Mouse (Mus musculus) heart, postnatal 0 days (tissue): ENCODE measurements at regions not wholly inside any gene's neighbourhood (a gene's known extent, or its start where the extent isn't known, plus 50 kb on each side); places are given as distances from the start of the nearest gene placed in this dataset.

Experiments used
- ATAC-seq: fragments of 200-750 bp; cut with Nextera tagmentation; 2 replicates; pipeline ENCODE4 v1.8.0; 2017; ENCODE audit warnings: low read depth, moderate number of reproducible peaks, moderate library complexity; ENCODE audit not compliant: insufficient read depth
- DNase-seq: peaks from one replicate; pipeline ENCODE4 v3.0.0-alpha.2; 2016; ENCODE audit warnings: low spot score
- H3K27ac ChIP-seq: fragments of 300-500 bp; sonication (generic); 2 replicates; pipeline ENCODE4 v1.5.1; 2014; ENCODE audit warnings: low read depth, mild to moderate bottlenecking
- H3K27me3 ChIP-seq: fragments of 300-500 bp; sonication (generic); 2 replicates; pipeline ENCODE4 v1.6.1; 2014; ENCODE audit warnings: low read length, mixed read lengths; ENCODE audit not compliant: control insufficient read depth, insufficient read depth
- H3K36me3 ChIP-seq: fragments of 300-500 bp; sonication (generic); replicated peaks from 2 replicates; pipeline ENCODE4 v1.6.1; 2014; ENCODE audit warnings: low read length, mixed read lengths; ENCODE audit not compliant: control insufficient read depth, insufficient read depth
- H3K4me1 ChIP-seq: fragments of 300-500 bp; sonication (generic); 2 replicates; pipeline ENCODE4 v1.6.1; 2014; ENCODE audit warnings: antibody characterized with exemption; ENCODE audit not compliant: control insufficient read depth, insufficient read depth
- H3K4me2 ChIP-seq: fragments of 300-500 bp; sonication (generic); 2 replicates; pipeline ENCODE4 v1.6.1; 2014; ENCODE audit warnings: low read depth, mild to moderate bottlenecking, low read length, moderate library complexity
- H3K4me3 ChIP-seq: fragments of 300-500 bp; sonication (generic); 2 replicates; pipeline ENCODE4 v1.5.1; 2014; ENCODE audit warnings: low read depth, low read length
- H3K9ac ChIP-seq: fragments of 300-500 bp; sonication (generic); replicated peaks from 2 replicates; pipeline ENCODE4 v1.6.1; 2014; ENCODE audit warnings: low read depth, low read length, mixed read lengths
- H3K9me3 ChIP-seq: fragments of 300-500 bp; sonication (generic); replicated peaks from 2 replicates; pipeline ENCODE4 v1.6.1; 2016; ENCODE audit warnings: low read length; ENCODE audit not compliant: control insufficient read depth
- CTCF ChIP-seq: IDR thresholded peaks from 2 replicates; pipeline ENCODE4 v1.5.1; 2016; ENCODE audit warnings: antibody characterized with exemption, control low read depth, low read depth
- EP300 ChIP-seq: IDR thresholded peaks from 2 replicates; pipeline ENCODE4 v1.6.1; 2016; ENCODE audit warnings: antibody characterized with exemption, low read depth
- WGBS: fragments of 180-500 bp; shearing (Covaris S2); extraction: QIAGEN DNeasy Blood & Tissue Kit; methylation state at CpG from one replicate; pipeline ENCODE4 v1.1.7; 2014; 5-methylcytosine and 5-hydroxymethylcytosine counted together

DNA sequence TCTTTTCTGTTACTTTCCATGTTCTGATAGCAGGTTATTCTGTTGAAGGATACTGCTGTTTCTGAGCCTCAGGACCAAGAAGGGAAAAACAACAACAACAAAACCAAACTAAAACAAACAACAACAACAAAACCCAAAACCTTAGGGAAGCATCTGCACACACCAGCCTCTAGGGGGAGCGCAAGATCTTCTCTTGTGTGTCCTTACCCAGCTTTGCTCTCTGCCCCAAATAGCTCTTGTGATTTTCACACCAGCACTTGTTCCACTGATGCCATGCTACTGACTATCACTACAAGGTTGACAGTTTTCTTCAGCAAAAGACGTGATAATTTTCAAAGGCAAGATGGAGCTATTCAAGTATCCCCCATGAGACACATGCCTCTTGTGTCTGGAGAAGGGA, 59.8 kb upstream of the Nrg3 start:
- WGBS = 3% methylated on average over 2 of the region's 2 CpGs
- H3K4me3 ChIP-seq = no peak overlapping the region
- no peaks in the 10 kb centered on the region for H3K36me3 ChIP-seq
- no peaks in the 10 kb centered on the region for H3K27me3 ChIP-seq
- no peak overlapping the region for H3K9ac ChIP-seq
- H3K9me3 ChIP-seq = no peaks in the 10 kb centered on the region
- no peak overlapping the region for H3K4me2 ChIP-seq
- ATAC-seq (no peak), DNase-seq (peak; percentile 14)
- H3K4me1 ChIP-seq = no peaks in the 10 kb centered on the region
- H3K27ac ChIP-seq = no peak overlapping the region
- TF ChIP-seq CTCF (peak; percentile 62), EP300 (no peak)
